Mouse (Mus musculus) T-helper 2 cell (primary cell): ENCODE data around the gene Ppm1n.

Experiments used
- in situ Hi-C: fragments of 300-600 bp; cut with MboI, MseI; formaldehyde crosslinking; loops from one replicate; pipeline ENCODE4 v1.15.1; 2025; ENCODE audit warnings: high pct_unique_total_duplicates

The Ppm1n gene

DNA sequence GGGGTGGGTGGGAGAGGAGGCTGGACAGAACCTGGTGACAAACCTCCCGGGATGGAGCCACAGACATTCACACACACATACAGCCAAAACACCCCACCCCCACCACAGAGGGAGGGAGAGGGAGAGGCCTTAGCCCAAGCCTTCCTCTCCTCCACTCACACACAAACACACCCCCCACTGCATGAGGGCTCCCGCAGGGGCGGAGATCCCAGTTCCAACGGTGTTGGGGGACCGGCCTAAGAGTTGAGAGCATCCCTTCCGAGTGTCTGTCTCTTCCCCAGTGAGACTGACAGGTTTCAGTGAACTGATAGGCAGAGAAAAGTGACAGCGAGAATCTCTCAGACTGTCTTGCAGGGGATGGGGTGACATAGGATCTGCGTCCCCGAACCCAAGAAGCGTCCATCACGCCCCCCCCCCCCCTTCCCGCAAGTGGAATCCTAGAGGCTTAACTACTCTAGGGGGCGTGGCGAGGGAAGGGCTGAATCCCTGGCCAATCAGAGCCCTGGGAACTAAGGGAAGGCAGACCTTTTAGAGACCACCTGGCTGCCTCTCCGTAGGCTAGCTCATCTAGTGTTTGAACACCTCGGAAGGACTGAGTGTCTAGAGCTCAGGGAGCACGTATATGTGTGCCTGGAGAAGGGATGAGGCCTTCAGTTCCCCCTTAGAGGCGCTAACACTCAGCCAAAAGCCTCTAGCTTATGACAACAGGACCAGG is 28.0 kb upstream of the Ppm1n start:
- in situ Hi-C loops, result loop anchor here (5.0 kb wide), 1 partner anchor 34 kb away; the partner anchor contains the start of gene Ercc1

DNA sequence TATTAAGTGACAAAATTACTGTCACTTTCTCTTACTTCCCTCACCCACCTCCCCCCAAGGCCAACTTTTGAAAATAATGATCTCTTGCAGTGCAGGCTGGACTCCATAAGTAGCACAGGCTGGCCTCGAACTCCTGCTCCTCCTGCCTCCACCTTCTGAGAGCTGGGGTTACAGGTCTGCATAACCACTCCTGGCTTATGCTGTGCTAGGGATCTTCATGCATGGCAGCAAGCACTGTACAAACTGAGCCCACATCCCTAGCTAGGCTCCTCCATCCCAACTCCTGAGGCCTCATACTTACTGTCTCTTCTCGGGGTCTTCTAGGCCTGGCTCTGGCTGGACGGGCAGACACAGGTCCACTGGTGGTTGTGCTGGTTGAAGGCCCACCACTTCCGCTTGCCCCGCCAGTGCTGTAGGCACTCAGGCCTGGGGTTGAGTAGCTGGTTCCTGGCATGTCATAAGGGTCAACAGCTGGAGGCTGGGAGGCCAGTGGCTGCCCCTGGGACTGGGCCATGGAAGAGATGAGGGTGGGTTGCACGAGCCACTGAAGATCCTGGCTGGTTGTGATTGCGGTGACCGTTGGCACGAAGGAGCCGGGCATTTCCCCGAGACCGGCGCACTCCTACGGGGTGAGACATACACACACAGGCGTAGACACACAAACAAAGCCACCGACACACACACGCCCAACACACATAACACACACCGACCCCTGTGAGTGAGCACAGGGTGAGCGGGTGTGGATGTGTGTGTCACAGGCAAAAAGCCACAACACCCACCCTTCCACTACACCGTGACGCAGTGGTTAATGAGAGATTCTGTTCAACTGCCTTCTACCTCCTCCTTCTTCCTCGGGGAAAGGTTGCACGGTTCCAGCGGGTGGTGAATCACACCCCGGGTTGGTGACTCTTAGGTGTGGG is 27.2 kb upstream of the Ppm1n start:
- in situ Hi-C loops, result loop anchor here (5.0 kb wide), 1 partner anchor 35 kb away; the partner anchor contains the start of gene Ercc1

- in situ Hi-C loops, result loop anchor here (5.0 kb wide), 1 partner anchor 36 kb away; the partner anchor contains the start of gene Ercc1
These were observed 26.2 kb upstream of the Ppm1n start for GRCm38 (mm10) chr7:19305796-19306765.

DNA sequence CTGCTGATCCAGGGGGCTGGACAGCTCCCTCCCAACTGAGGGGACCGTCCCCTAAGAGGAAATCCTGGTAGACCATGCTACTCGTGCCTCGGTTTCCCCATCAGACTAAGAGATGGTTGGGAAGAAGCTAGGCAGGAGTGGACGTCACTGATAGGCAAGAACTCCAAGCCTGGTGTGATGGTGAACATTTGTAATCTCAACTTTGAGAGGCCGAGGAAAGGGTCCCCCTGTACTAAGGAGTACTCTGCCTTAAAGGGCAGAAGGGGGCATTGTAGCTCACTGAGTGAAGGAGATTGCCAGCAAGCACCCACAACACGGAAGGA is 25.5 kb upstream of the Ppm1n start:
- in situ Hi-C loops, result loop anchor here (5.0 kb wide), 1 partner anchor 37 kb away; the partner anchor contains the start of gene Ercc1

GRCm38 (mm10) chr7:19304501-19305412 is 24.9 kb upstream of the Ppm1n start:
- in situ Hi-C loops, result loop anchor here (5.0 kb wide), 1 partner anchor 38 kb away; the partner anchor contains the start of gene Ercc1

- in situ Hi-C loops, result no loop called here
These were observed 23.9 kb upstream of the Ppm1n start for GRCm38 (mm10) chr7:19303770-19304169.

- in situ Hi-C loops, result no loop called here
These were observed 23.1 kb upstream of the Ppm1n start for GRCm38 (mm10) chr7:19303046-19303305.

DNA sequence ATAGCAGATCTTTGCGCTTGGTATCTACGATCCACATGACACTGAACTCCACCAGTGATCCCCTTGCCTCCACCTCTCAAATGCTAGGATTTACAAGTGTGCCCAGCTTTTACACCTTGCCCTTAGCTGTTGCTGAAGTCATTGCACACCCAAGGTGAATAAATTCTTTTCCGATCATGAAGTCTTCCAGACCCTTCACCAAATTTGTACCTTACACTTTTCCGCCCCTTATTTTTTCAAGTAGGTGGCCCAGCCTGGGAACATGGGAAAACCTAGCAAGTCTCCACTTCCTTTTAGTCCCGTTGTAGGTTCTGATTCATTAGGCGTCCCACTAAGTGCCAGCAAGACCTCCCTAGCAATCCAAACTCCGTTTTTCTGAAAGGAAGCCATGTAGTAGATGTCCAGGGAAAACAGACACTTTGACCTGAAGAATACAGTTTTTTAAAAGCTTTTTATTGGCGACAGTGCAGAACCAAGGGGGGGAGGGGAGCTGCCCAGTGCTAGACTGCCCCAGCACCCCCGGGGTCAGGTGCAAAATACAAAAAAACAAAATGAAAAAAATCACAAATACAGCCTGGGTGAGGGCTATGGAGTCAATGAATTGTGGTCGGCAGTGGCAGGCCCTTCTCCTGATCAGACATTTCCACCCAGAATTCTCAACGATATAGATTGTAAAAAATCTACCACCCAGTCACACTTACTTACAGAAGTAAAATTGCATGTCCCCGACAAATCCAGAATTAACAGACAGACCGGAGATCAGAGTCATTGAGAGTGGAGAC is 22.6 kb upstream of the Ppm1n start:
- in situ Hi-C loops, result no loop called here

GRCm38 (mm10) chr7:19301461-19302263 is 21.8 kb upstream of the Ppm1n start:
- in situ Hi-C loops, result no loop called here

DNA sequence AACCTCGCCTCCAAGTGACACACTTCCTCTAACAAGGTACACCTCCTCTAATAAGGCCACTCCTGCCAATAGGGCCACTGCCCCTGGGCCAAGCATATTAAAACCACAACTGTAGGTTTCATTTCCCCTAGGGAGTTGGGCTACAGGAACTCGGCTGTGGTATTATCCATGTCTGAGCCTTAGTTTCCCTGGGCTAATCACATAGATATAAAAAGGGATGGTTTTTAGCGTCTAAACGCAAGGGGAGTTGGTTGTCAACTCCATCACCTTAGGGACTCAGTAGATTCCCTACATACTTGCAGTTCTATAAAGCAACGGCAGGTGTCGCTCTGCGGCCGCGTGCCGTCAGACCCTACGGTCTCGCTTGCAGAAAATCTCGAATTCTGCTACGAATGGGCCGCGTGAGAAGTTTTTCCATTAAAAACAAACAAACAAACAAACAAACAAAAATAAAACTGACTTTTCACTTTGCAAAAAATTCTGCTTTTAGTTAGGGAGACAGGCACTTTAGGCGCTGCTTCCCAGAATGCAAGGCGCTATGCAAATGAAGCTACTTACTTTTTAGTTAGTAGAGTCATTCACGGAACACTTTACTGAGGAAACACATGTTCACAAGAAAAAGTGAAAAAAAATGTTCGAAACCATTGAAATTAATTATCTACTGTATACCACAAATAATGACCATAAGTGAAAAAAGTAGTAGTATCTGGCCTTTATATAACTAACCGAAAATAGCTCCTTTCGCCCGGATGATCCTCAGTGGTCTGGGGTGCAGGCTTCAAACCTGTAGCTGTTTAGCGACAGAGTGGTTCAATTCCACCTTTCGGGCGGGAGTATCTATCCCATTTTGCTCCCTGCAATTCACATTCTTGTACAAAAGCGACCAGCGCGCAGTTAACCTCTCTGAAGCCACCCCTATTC is 20.9 kb upstream of the Ppm1n start:
- in situ Hi-C loops, result no loop called here

GRCm38 (mm10) chr7:19299194-19299593 is 19.3 kb upstream of the Ppm1n start:
- in situ Hi-C loops, result no loop called here

DNA sequence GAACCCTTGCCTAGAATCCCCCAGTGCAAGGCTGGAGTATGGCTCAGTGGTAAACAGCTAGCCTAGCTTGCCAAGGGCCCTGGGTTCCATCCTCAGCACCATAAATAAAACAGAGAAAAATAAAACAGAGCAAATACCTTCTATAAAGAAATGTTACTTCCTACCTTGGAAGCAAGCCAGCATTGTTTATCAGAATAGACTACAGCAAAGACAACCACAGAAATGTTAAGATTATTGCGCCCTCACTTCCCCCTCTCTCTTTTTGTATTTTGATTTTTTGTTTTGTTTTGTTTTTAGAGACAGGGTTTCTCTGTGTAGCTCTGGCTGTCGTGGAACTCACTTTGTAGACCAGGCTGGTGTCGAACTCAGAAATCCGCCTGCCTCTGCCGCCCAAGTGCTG is 17.9 kb upstream of the Ppm1n start:
- in situ Hi-C loops, result no loop called here

GRCm38 (mm10) chr7:19297034-19297433 is 17.2 kb upstream of the Ppm1n start:
- in situ Hi-C loops, result no loop called here

DNA sequence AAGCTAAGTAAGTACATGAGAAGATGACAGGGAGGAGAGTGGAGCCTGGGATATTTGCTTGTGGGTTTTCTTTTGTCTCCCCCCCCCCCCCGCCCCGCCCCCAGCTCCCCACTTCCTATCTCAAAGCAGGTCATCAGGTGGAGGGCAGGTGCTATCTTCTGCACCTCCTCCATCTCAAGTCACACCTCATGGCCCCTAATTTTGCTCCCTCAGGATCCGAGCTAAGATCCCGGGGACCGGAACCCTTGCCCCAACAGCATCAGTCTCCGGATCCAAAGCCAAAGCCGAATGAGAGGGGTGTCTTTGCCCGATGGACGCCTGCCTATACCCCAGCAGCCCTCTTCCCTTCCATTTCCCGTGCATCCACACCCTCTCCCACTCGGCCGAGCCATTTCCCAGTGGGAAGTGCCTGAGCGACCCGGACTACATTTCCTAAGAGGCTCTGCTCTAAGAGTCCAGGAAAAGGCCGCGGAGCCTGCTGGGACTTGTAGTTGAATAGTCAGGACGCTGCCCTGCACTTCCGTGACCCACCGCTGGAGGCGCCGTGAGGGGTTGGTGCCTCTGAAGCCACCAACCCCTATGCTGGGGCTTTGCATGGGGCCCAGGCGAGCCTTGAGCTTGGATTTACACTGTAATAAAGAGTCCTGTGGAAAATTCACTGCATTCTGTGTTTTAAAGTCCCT is 15.8 kb upstream of the Ppm1n start:
- in situ Hi-C loops, result no loop called here

GRCm38 (mm10) chr7:19290969-19291596 is 11.2 kb upstream of the Ppm1n start:
- in situ Hi-C loops, result no loop called here

DNA sequence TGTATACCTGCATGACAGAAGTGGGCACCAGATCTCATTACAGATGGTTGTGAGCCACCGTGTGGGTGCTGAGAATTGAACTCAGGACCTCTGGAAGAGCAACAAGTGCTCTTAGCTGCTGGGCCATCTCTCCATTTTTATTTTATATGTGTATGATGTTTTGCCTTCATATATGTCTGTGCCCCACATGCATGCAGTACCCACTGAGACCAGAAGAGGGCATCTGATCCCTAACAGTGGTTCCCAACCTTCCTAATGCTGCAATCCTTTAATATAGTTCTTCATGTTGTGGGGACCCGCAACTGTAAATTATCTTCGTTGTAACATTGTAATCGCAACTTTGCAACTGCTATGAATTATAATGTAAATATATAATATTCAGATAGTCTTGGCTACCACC is 4.9 kb upstream of the Ppm1n start:
- in situ Hi-C loops, result loop anchor here (5.0 to 10.0 kb wide), 2 partner anchors 52 to 120 kb away; partner anchors contain the start of gene Gipr

- in situ Hi-C loops, result loop anchor here (5.0 to 10.0 kb wide), 2 partner anchors 51 to 119 kb away; partner anchors contain the start of gene Gipr
These were observed 3.5 kb upstream of the Ppm1n start for GRCm38 (mm10) chr7:19283406-19283804.
